Mouse (Mus musculus) cortical plate, adult 2 months (tissue): ENCODE data around the gene Paf1. TPM values are rescaled to one million over a fixed set of nuclear protein-coding genes. Genes with fewer than 3 reads are reported as not detected.

ENCODE experiments used
- H3K27ac ChIP-seq: fragments of 200-500 bp; 2 replicates; pipeline ENCODE4 v1.5.1; 2012; ENCODE audit warnings: low read length, control low read depth, inconsistent platforms; ENCODE audit not compliant: insufficient read depth
- H3K4me1 ChIP-seq: fragments of 200-500 bp; 2 replicates; pipeline ENCODE4 v1.6.1; 2011; ENCODE audit warnings: low read length; ENCODE audit not compliant: control insufficient read depth, insufficient read depth
- H3K4me3 ChIP-seq: fragments of 200-500 bp; 2 replicates; pipeline ENCODE4 v1.5.1; 2011; ENCODE audit warnings: mild to moderate bottlenecking, low read length, control low read depth; ENCODE audit not compliant: insufficient read depth
- CTCF ChIP-seq: fragments of 200-500 bp; IDR thresholded peaks from 2 replicates; pipeline ENCODE4 v1.5.1; 2011; ENCODE audit warnings: mild to moderate bottlenecking, control low read depth, low read length; ENCODE audit not compliant: insufficient read depth; ENCODE audit errors: extremely low read depth
- POLR2A ChIP-seq: fragments of 200-500 bp; IDR thresholded peaks from 2 replicates; pipeline ENCODE4 v1.6.1; 2011; ENCODE audit warnings: mild to moderate bottlenecking, low read length, control low read depth; ENCODE audit not compliant: insufficient read depth; ENCODE audit errors: extremely low read depth
- polyA plus RNA-seq: library from polyadenylated mRNA; depleted of rRNA; stranded (reverse); fragments of >200 nt; gene quantifications from 2 replicates; pipeline ENCODE4 v1.2.3, GENCODE M21; 2012; rRNA removed

Gene Paf1
- polyA plus RNA-seq = 101 and 108 TPM in 2 replicates

GRCm38 (mm10) chr7:28392429-28393271 lies at the start of gene Paf1, which contains the start of gene Med29:
TSS of gene Paf1 (plus strand) at chr7:28392951.
TSS of gene Med29 (minus strand) at chr7:28392708.
- Histone ChIP-seq H3K4me1 (no peaks in the 10 kb centered on the region), H3K4me3 (peak within 1 kb of the TSS; percentile 55), H3K27ac (peak within 1 kb of the TSS; percentile 10; the same call in 1 of the 2 replicates)
- TF ChIP-seq POLR2A = peak; percentile 100
- TF ChIP-seq CTCF = no peak

GRCm38 (mm10) chr7:28344637-28345036 lies 48.1 kb upstream of the Paf1 start:
- peak; percentile 68 for TF ChIP-seq CTCF
- no peak for TF ChIP-seq POLR2A
- no peaks in the 10 kb centered on the region for H3K4me1 ChIP-seq

GRCm38 (mm10) chr7:28347746-28348145 lies 45.0 kb upstream of the Paf1 start:
- Histone ChIP-seq H3K27ac (no peak overlapping the region), H3K4me1 (no peaks in the 10 kb centered on the region), H3K4me3 (no peak overlapping the region)
- TF ChIP-seq POLR2A (no peak), CTCF (no peak)

More at GRCm38 (mm10) chr7:28344637-28345036, 48.1 kb upstream of the Paf1 start:
- Histone ChIP-seq H3K4me3 (no peak overlapping the region), H3K27ac (no peak overlapping the region)

GRCm38 (mm10) chr7:28348601-28349000 lies 44.1 kb upstream of the Paf1 start:
- TF ChIP-seq POLR2A = no peak
- TF ChIP-seq CTCF = no peak
- no peak overlapping the region for H3K4me3 ChIP-seq
- no peaks in the 10 kb centered on the region for H3K4me1 ChIP-seq
- no peak overlapping the region for H3K27ac ChIP-seq

GRCm38 (mm10) chr7:28350155-28350883 lies 42.4 kb upstream of the Paf1 start, which contains the start of gene Rps16:
TSS of gene Rps16 (plus strand) at chr7:28350652.
- peak within 1 kb of the TSS; percentile 50 for H3K4me3 ChIP-seq
- no peaks in the 10 kb centered on the region for H3K4me1 ChIP-seq
- H3K27ac ChIP-seq = peak within 1 kb of the TSS; percentile 44; the same call in 1 of the 2 replicates
- peak; percentile 80 for TF ChIP-seq POLR2A
- no peak for TF ChIP-seq CTCF

GRCm38 (mm10) chr7:28351676-28352191 lies 41.0 kb upstream of the Paf1 start:
- TF ChIP-seq POLR2A = no peak
- TF ChIP-seq CTCF = no peak
- no peaks in the 10 kb centered on the region for H3K4me1 ChIP-seq
- peak overlapping the region; percentile 50; the same call in 1 of the 2 replicates for H3K4me3 ChIP-seq
- H3K27ac ChIP-seq = no peak overlapping the region

- no peak overlapping the region for H3K27ac ChIP-seq
- H3K4me1 ChIP-seq = no peaks in the 10 kb centered on the region
- H3K4me3 ChIP-seq = no peak overlapping the region
- TF ChIP-seq CTCF (no peak), POLR2A (no peak)
These were observed 39.5 kb upstream of the Paf1 start for GRCm38 (mm10) chr7:28353267-28353666.

GRCm38 (mm10) chr7:28354113-28354581 lies 38.6 kb upstream of the Paf1 start:
- Histone ChIP-seq H3K4me3 (no peak overlapping the region), H3K4me1 (no peaks in the 10 kb centered on the region), H3K27ac (no peak overlapping the region)
- TF ChIP-seq CTCF (no peak), POLR2A (no peak)

GRCm38 (mm10) chr7:28354596-28354995 lies 38.2 kb upstream of the Paf1 start:
- Histone ChIP-seq H3K4me3 (no peak overlapping the region), H3K27ac (no peak overlapping the region), H3K4me1 (no peaks in the 10 kb centered on the region)
- no peak for TF ChIP-seq CTCF
- TF ChIP-seq POLR2A = no peak
